Mouse (Mus musculus): ENCODE data around the gene Lrr1. TPM values are rescaled to one million over a fixed set of nuclear protein-coding genes. Genes with fewer than 3 reads are reported as not detected.
A peak's percentile ranks its signal among the peaks of the same experiment; 100 is the strongest.
"Not testable (repeated sequence)": the region's sequence is repeated elsewhere in the genome, so short reads cannot be mapped to it uniquely, and the experiment has no call there.

Gene Lrr1
- polyA plus RNA-seq, 1 experiment, result 6.5 TPM

DNA sequence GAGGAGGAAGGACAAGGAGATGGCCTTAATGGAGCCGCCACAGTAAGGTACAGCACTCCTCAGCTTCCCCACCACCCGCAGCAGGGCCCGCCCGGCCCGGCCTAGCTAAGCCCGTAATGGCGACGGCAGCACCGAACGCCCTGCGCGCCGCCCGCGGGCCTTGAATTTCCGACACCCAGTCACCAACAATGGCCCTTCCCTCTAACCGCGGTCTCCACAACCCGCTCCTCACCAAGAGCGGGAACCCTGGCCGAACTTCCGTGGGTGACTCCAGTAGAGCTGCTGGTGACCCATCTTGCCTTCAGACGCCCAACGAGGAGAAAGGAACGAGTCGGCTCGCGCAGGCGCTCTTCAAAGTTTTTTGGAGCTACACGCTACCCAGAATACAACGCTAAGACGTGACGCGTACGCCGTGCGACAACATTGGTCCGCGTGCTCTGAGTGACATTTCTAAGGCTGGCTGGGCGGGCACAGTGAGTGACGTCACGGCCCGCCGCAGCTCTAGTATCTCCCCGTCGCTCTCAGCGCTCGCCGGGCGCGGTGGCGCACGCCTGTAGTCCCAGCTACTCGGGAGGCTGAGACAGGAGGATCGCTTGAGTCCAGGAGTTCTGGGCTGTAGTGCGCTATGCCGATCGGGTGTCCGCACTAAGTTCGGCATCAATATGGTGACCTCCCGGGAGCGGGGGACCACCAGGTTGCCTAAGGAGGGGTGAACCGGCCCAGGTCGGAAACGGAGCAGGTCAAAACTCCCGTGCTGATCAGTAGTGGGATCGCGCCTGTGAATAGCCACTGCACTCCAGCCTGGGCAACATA, 9.6 kb upstream of the Lrr1 start, which contains the start of gene Rps29:
Gene Rps29, minus strand, starts transcription at position 422 of the 813 bp plus-strand sequence.
- Histone ChIP-seq H3K4me3 (ENCODE audit: control insufficient read depth, insufficient read depth, low read length) (peak within 1 kb of the TSS; percentile 93), H3K27ac (ENCODE audit: control insufficient read depth, insufficient read depth, low read length) (peak within 1 kb of the TSS; percentile 69), H3K36me3 (ENCODE audit: control insufficient read depth, insufficient read depth, low read length) (peaks cover 15% of the 10 kb centered on the region)
- peak; percentile 83 for TF ChIP-seq POLR2A (IDR thresholded peaks at IDR 0.05; ENCODE audit: control insufficient read depth, extremely low read depth, insufficient read depth, low read length, poor library complexity)
- H3K4me1 ChIP-seq (replicated peaks; ENCODE audit: control insufficient read depth, insufficient read depth, low read length); H3K27me3 ChIP-seq (ENCODE audit: control insufficient read depth, insufficient read depth, low read length): not testable (repeated sequence)
- WGBS, result under 1% methylated on average over 61 of the region's 68 CpGs
- DNase-seq, result peak; percentile 93

- no peak overlapping the region for H3K4me3 ChIP-seq (ENCODE audit: control insufficient read depth, insufficient read depth, low read length)
- TF ChIP-seq POLR2A (IDR thresholded peaks at IDR 0.05; ENCODE audit: control insufficient read depth, extremely low read depth, insufficient read depth, low read length, poor library complexity), result no peak
- no peak for TF ChIP-seq CTCF (IDR thresholded peaks at IDR 0.05; ENCODE audit: borderline replicate concordance, control insufficient read depth, extremely low read depth, insufficient read depth, low read length, poor library complexity)
- H3K4me1 ChIP-seq (replicated peaks; ENCODE audit: control insufficient read depth, insufficient read depth, low read length), result peaks cover 2% of the 10 kb centered on the region; the same call in 1 of the 2 replicates
- peaks cover 15% of the 10 kb centered on the region for H3K36me3 ChIP-seq (ENCODE audit: control insufficient read depth, insufficient read depth, low read length)
- no peak for DNase-seq
- H3K27me3 ChIP-seq (ENCODE audit: control insufficient read depth, insufficient read depth, low read length), result no peaks in the 10 kb centered on the region
- WGBS, result 3% methylated on average over 9 of the region's 9 CpGs
- no peak overlapping the region for H3K27ac ChIP-seq (ENCODE audit: control insufficient read depth, insufficient read depth, low read length)
These were observed 9.1 kb upstream of the Lrr1 start for GRCm38 (mm10) chr12:69159578-69159940.

DNA sequence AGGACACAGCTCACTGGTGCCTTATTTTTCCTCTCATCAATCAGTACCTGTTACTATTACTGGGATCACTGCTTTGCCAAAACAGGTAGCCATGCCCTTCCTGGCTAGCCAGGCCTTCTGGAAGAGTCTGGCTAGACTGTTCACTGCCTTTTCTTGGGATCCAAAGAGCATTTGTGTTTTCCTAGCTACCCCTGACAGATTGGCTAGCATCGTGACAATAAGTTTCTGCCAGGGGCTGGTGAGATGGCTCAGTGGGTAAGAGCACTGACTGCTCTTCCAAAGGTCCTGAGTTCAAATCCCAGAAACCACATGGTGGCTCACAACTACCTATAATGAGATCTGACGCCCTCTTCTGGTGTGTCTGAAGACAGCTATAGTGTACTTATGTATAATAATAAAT, 7.9 kb upstream of the Lrr1 start:
- not testable (repeated sequence) for H3K4me3 ChIP-seq (ENCODE audit: control insufficient read depth, insufficient read depth, low read length); DNase-seq; H3K27me3 ChIP-seq (ENCODE audit: control insufficient read depth, insufficient read depth, low read length); H3K27ac ChIP-seq (ENCODE audit: control insufficient read depth, insufficient read depth, low read length); H3K4me1 ChIP-seq (replicated peaks; ENCODE audit: control insufficient read depth, insufficient read depth, low read length)
- H3K36me3 ChIP-seq (ENCODE audit: control insufficient read depth, insufficient read depth, low read length), result peaks cover 15% of the 10 kb centered on the region
- 98% methylated on average over 2 of the region's 2 CpGs for WGBS

DNA sequence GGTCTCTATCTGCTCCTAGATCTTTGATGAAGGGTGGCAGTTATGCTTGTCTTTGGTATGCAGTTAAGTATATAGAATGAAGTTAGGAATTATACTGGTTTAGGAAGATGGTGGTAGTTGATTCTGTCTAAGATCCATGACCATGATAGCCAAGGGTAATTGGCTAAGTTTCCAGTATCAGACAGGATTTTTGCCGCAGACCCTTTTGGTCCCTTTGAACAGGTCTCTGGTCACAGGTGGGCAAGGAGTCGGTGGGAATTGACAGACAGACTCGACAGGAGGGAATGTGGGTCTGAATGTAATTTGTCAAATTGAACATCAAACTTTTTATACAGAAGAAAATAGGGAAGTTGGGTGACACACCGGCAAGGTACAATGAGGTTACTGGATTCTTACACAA, 5.0 kb upstream of the Lrr1 start:
- H3K27me3 ChIP-seq (ENCODE audit: control insufficient read depth, insufficient read depth, low read length); H3K4me1 ChIP-seq (replicated peaks; ENCODE audit: control insufficient read depth, insufficient read depth, low read length); DNase-seq; H3K4me3 ChIP-seq (ENCODE audit: control insufficient read depth, insufficient read depth, low read length); H3K36me3 ChIP-seq (ENCODE audit: control insufficient read depth, insufficient read depth, low read length); H3K27ac ChIP-seq (ENCODE audit: control insufficient read depth, insufficient read depth, low read length): not testable (repeated sequence)
- 63% methylated on average over 4 of the region's 4 CpGs for WGBS

DNA sequence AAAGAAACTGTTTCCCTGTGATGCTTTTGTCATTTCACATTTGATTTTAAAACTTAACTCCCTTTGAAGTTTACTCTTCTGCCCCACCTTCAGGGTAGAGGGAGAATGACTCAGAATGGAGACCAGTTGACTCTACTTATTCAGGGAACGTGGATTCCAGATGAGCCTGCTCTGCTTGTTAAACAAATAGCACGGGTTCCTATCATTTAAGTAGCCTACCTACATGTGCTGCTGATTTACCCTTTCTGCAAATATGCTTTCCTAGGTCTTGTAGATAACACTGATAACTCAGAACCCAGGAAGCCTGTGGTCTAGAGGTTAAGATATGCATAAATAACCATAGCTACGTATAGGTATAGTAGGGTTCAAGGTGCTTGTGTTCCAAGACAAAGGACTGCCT, 3.7 kb upstream of the Lrr1 start:
- 33% methylated on average over 3 of the region's 3 CpGs for WGBS
- Histone ChIP-seq H3K4me1 (replicated peaks; ENCODE audit: control insufficient read depth, insufficient read depth, low read length) (peaks cover 5% of the 10 kb centered on the region; the same call in 1 of the 2 replicates), H3K36me3 (ENCODE audit: control insufficient read depth, insufficient read depth, low read length) (no peaks in the 10 kb centered on the region), H3K4me3 (ENCODE audit: control insufficient read depth, insufficient read depth, low read length) (no peak overlapping the region), H3K27me3 (ENCODE audit: control insufficient read depth, insufficient read depth, low read length) (no peaks in the 10 kb centered on the region), H3K27ac (ENCODE audit: control insufficient read depth, insufficient read depth, low read length) (no peak overlapping the region)
- no peak for TF ChIP-seq POLR2A (IDR thresholded peaks at IDR 0.05; ENCODE audit: control insufficient read depth, extremely low read depth, insufficient read depth, low read length, poor library complexity)
- TF ChIP-seq CTCF (IDR thresholded peaks at IDR 0.05; ENCODE audit: borderline replicate concordance, control insufficient read depth, extremely low read depth, insufficient read depth, low read length, poor library complexity), result no peak
- DNase-seq, result no peak

GRCm38 (mm10) chr12:69166861-69167581, 1.6 kb upstream of the Lrr1 start:
- not testable (repeated sequence) for DNase-seq; H3K27me3 ChIP-seq (ENCODE audit: control insufficient read depth, insufficient read depth, low read length); H3K27ac ChIP-seq (ENCODE audit: control insufficient read depth, insufficient read depth, low read length); H3K36me3 ChIP-seq (ENCODE audit: control insufficient read depth, insufficient read depth, low read length); H3K4me1 ChIP-seq (replicated peaks; ENCODE audit: control insufficient read depth, insufficient read depth, low read length); H3K4me3 ChIP-seq (ENCODE audit: control insufficient read depth, insufficient read depth, low read length)
- WGBS, result 95% methylated on average over 8 of the region's 8 CpGs

Measured in thymus, adult 2 months (tissue).